Mouse (Mus musculus) MEL (cell line): Measurements from ENCODE around the gene Slc16a13.

Experiments used
- CHD1 ChIP-seq: IDR thresholded peaks from 2 replicates; pipeline ENCODE4 v1.6.1; 2012; ENCODE audit warnings: low read depth, mild to moderate bottlenecking, inconsistent platforms, low read length, improper control_type of control experiment
- CTCF ChIP-seq, 3 experiments: IDR thresholded peaks in 2 of 3; conservative IDR thresholded peaks in 1 of 3; 2 replicates each; pipeline ENCODE4 v1.5.1; 2011 to 2012; ENCODE audit warnings: low read length in 3 of 3, low read depth in 2 of 3, mild to moderate bottlenecking in 2 of 3, improper control_type of control experiment in 1 of 3, inconsistent platforms in 1 of 3, mixed read lengths in 1 of 3, moderate library complexity in 1 of 3; ENCODE audit not compliant: control insufficient read depth in 1 of 3, insufficient read depth in 1 of 3, poor library complexity in 1 of 3, severe bottlenecking in 1 of 3
- EP300 ChIP-seq, 2 experiments: IDR thresholded peaks; 2 replicates each; pipeline ENCODE4 v1.6.1; 2011; ENCODE audit warnings: improper control_type of control experiment in 2 of 2, low read length in 2 of 2, low read depth in 1 of 2, mild to moderate bottlenecking in 1 of 2
- MAX ChIP-seq: IDR thresholded peaks from 2 replicates; pipeline ENCODE4 v1.6.1; 2011; ENCODE audit warnings: low read length, improper control_type of control experiment
- POLR2A ChIP-seq, 2 experiments: IDR thresholded peaks; 2 replicates each; pipeline ENCODE4 v1.6.1; 2011 to 2012; ENCODE audit warnings: low read length in 2 of 2, mild to moderate bottlenecking in 2 of 2, control low read depth in 1 of 2, improper control_type of control experiment in 1 of 2, low read depth in 1 of 2, moderate library complexity in 1 of 2; ENCODE audit not compliant: control insufficient read depth in 1 of 2, insufficient read depth in 1 of 2, poor library complexity in 1 of 2
- POLR2AphosphoS5 ChIP-seq: IDR thresholded peaks from 2 replicates; pipeline ENCODE4 v1.6.1; 2012; ENCODE audit warnings: low read depth, borderline replicate concordance, mild to moderate bottlenecking, inconsistent platforms, low read length, moderate library complexity, mixed read lengths
- TAL1 ChIP-seq: IDR thresholded peaks from 2 replicates; pipeline ENCODE4 v1.6.1; 2012; ENCODE audit warnings: mild to moderate bottlenecking, inconsistent platforms, low read length, moderate library complexity, mixed read lengths
- USF1 ChIP-seq: IDR thresholded peaks from 2 replicates; pipeline ENCODE4 v1.6.1; 2014; ENCODE audit warnings: low read depth, mild to moderate bottlenecking, inconsistent platforms, low read length, improper control_type of control experiment, moderate library complexity
- ZKSCAN1 ChIP-seq: IDR thresholded peaks from 2 replicates; pipeline ENCODE4 v1.6.1; 2012; ENCODE audit warnings: low read depth, mild to moderate bottlenecking, inconsistent platforms, low read length, improper control_type of control experiment, moderate library complexity
- ZMIZ1 ChIP-seq: IDR thresholded peaks from 2 replicates; pipeline ENCODE4 v1.6.1; 2012; ENCODE audit warnings: low read depth, mild to moderate bottlenecking, inconsistent platforms, low read length, improper control_type of control experiment, moderate library complexity

DNA sequence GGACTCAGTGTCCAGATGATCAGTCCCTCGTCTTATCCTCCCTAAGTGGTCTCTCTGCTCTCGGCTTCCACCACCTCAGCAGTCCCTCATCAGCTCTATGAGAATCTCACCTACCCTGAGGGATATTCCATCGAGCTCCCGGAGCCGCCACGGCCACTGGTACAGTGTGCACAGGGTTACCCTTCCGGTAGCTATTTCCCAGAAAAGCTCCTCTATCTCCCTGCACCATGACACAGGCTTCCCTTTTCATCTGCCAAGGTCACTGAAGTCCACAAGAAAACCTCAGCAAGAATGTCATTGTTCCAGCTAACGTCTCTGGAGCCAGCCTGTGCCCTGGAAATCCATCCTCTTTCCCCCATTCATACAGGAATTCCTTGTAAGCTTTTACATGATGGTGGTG, 31.0 kb upstream of the Slc16a13 start:
- TF ChIP-seq ZKSCAN1 = no peak
- TF ChIP-seq CTCF (IDR thresholded peaks at IDR 0.05 in 2 of 3, conservative IDR thresholded peaks at IDR 0.05 in 1 of 3; ENCODE audit: control insufficient read depth in 1 of 3, insufficient read depth in 1 of 3, low read depth in 2 of 3, low read length in 3 of 3, poor library complexity in 1 of 3, severe bottlenecking in 1 of 3) = no peak
- no peak for TF ChIP-seq MAX
- no peak for TF ChIP-seq POLR2A (IDR thresholded peaks at IDR 0.05; ENCODE audit: control insufficient read depth in 1 of 2, insufficient read depth in 1 of 2, low read depth in 1 of 2, low read length in 2 of 2, poor library complexity in 1 of 2)
- TF ChIP-seq TAL1 = no peak
- no peak for TF ChIP-seq CHD1
- TF ChIP-seq ZMIZ1 = no peak
- TF ChIP-seq EP300 (IDR thresholded peaks at IDR 0.05; ENCODE audit: low read depth in 1 of 2, low read length in 2 of 2) = no peak
- no peak for TF ChIP-seq USF1
- TF ChIP-seq POLR2AphosphoS5 = no peak
